ENCODE assay signal across 19 mouse cellular contexts in the genomic region with DNA sequence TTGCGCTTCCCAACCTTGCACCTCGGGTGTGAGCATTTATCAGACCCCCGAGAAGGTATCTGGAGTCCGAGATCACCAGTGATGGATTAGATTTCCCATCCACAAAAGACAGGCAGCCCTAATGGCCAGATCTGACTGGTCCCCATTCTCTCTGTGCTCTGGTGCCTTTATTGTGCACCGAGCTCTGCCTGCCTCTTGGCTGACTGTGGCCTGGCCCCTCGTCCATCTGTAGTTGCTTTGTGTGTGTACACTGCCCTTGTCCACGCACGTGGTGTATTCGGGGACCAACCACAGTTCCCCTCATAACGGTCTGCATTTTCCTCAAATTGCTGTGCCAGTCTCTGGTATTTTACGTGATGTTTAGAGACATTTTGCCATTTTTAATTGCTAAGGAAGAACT. TPM values are rescaled to one million over a fixed set of nuclear protein-coding genes. Genes with fewer than 3 reads are reported as not detected.
DNase-seq lines count a peak whose midpoint lies in the region; ATAC-seq and TF ChIP-seq lines count a peak whose summit lies in the region.
"Had no signal": no experiment of that assay in that cellular context is flagged by ENCODE, and none has a peak within 500 bp of the region (broad histone marks: within the 10 kb centered on the region; RNA-seq: fewer than 3 reads in every experiment).

No protein-coding gene starts in this region.

- peaks cover 63% of the 10 kb centered on the region for H3K4me1 ChIP-seq in midbrain, embryonic 10.5 days
- H3K4me1 ChIP-seq in midbrain, embryonic 13.5 days (replicated peaks): peaks cover 39% of the 10 kb centered on the region
- peaks cover 65% of the 10 kb centered on the region for H3K4me1 ChIP-seq in embryonic facial prominence, embryonic 10.5 days
- H3K4me1 ChIP-seq in forebrain, postnatal 0 days (ENCODE audit: insufficient read depth): 0 out of 2 replicates have a peak, but pooled peaks cover 8% of the 10 kb centered on the region
- H3K4me1 ChIP-seq in neural tube, embryonic 15.5 days: peaks cover 19% of the 10 kb centered on the region
- peaks cover 8% of the 10 kb centered on the region; the same call in 1 of the 2 replicates for H3K4me1 ChIP-seq in heart, adult 2 months (ENCODE audit: control insufficient read depth, insufficient read depth, low read length)

- no peak overlapping the region for H3K4me3 ChIP-seq in midbrain, embryonic 10.5 days
- no peak overlapping the region for H3K4me3 ChIP-seq in midbrain, embryonic 13.5 days (replicated peaks)
- H3K4me3 ChIP-seq in embryonic facial prominence, embryonic 10.5 days: no peak overlapping the region
- H3K4me3 ChIP-seq in forebrain, postnatal 0 days (ENCODE audit: low read depth, low read length): no peak overlapping the region
- no peak overlapping the region for H3K4me3 ChIP-seq in neural tube, embryonic 15.5 days (replicated peaks)
- no peak overlapping the region for H3K4me3 ChIP-seq in heart, adult 2 months
- H3K4me3 ChIP-seq: layer of hippocampus, adult 2 months; limb, embryonic 12.5 days had no signal

- peak overlapping the region; percentile 65 for H3K27ac ChIP-seq in midbrain, embryonic 10.5 days (replicated peaks)
- H3K27ac ChIP-seq in midbrain, embryonic 13.5 days: no peak overlapping the region
- H3K27ac ChIP-seq in embryonic facial prominence, embryonic 10.5 days (replicated peaks): peak overlapping the region; percentile 49
- H3K27ac ChIP-seq in forebrain, postnatal 0 days (ENCODE audit: low read depth, low read length): no peak overlapping the region
- H3K27ac ChIP-seq in neural tube, embryonic 15.5 days (replicated peaks): no peak overlapping the region
- H3K27ac ChIP-seq in heart, adult 2 months: no peak overlapping the region
- H3K27ac ChIP-seq: layer of hippocampus, adult 2 months; limb, embryonic 12.5 days; liver, embryonic 14.5 days had no signal

- H3K4me2 ChIP-seq in midbrain, embryonic 13.5 days (replicated peaks): no peak overlapping the region
- H3K4me2 ChIP-seq in forebrain, postnatal 0 days (ENCODE audit: low read depth): no peak overlapping the region
- no peak overlapping the region for H3K4me2 ChIP-seq in neural tube, embryonic 15.5 days
- H3K4me2 ChIP-seq: heart, embryonic 11.5 days; limb, embryonic 12.5 days had no signal

- 0 out of 2 replicates have a peak, but pooled peaks cover 3% of the 10 kb centered on the region for H3K79me2 ChIP-seq in heart, adult 2 months (replicated peaks; ENCODE audit: control insufficient read depth, insufficient read depth, low read length)

- no peak for TF ChIP-seq EP300 in heart, adult 2 months (IDR thresholded peaks at IDR 0.05; ENCODE audit: insufficient read depth, low read depth, low read length)

- DNase-seq in midbrain, embryonic 10.5 days (ENCODE audit: low spot score): no peak
- peak; percentile 23 for DNase-seq in embryonic facial prominence, embryonic 10.5 days (ENCODE audit: low spot score)
- DNase-seq in forebrain, postnatal 0 days: no peak
- DNase-seq in thymus, adult 18-20 months: no peak
- no peak for DNase-seq in heart, adult 2 months
- DNase-seq: adrenal gland, postnatal 10 days; cerebellum, adult 18-20 months; gastrocnemius, postnatal 25 days; heart, postnatal 36 days; kidney, adult 11 months; kidney, postnatal 10 days; retina, postnatal 1 day; thymus, postnatal 4 days had no signal

- no peak for TF ChIP-seq CTCF in forebrain, postnatal 0 days (IDR thresholded peaks at IDR 0.05; ENCODE audit: low read depth)
- TF ChIP-seq CTCF in heart, adult 2 months (IDR thresholded peaks at IDR 0.05): no peak

- H3K27me3 ChIP-seq in midbrain, embryonic 10.5 days (ENCODE audit: low read depth, poor library complexity, severe bottlenecking): no peaks in the 10 kb centered on the region
- H3K27me3 ChIP-seq in midbrain, embryonic 13.5 days: no peaks in the 10 kb centered on the region
- no peaks in the 10 kb centered on the region for H3K27me3 ChIP-seq in embryonic facial prominence, embryonic 10.5 days (replicated peaks; ENCODE audit: low read depth, poor library complexity, severe bottlenecking)
- H3K27me3 ChIP-seq in forebrain, postnatal 0 days (ENCODE audit: insufficient read depth, low read length): no peaks in the 10 kb centered on the region
- no peaks in the 10 kb centered on the region for H3K27me3 ChIP-seq in neural tube, embryonic 15.5 days (replicated peaks)
- H3K27me3 ChIP-seq in heart, adult 2 months (ENCODE audit: control insufficient read depth, insufficient read depth, low read length): no peaks in the 10 kb centered on the region
- H3K27me3 ChIP-seq: limb, embryonic 12.5 days had no signal

- H3K9me3 ChIP-seq in midbrain, embryonic 10.5 days (replicated peaks): no peaks in the 10 kb centered on the region
- H3K9me3 ChIP-seq in midbrain, embryonic 13.5 days: no peaks in the 10 kb centered on the region
- H3K9me3 ChIP-seq in embryonic facial prominence, embryonic 10.5 days: no peaks in the 10 kb centered on the region
- no peaks in the 10 kb centered on the region for H3K9me3 ChIP-seq in forebrain, postnatal 0 days (ENCODE audit: low read length)
- H3K9me3 ChIP-seq in neural tube, embryonic 15.5 days (replicated peaks): no peaks in the 10 kb centered on the region
- H3K9me3 ChIP-seq: limb, embryonic 12.5 days had no signal

- no peak for TF ChIP-seq POLR2A in heart, adult 2 months (IDR thresholded peaks at IDR 0.05; ENCODE audit: insufficient read depth, low read depth, low read length)

- 64% methylated on average over 11 of the region's 11 CpGs for WGBS in midbrain, embryonic 10.5 days
- 40% methylated on average over 11 of the region's 11 CpGs for WGBS in midbrain, embryonic 13.5 days
- WGBS in embryonic facial prominence, embryonic 10.5 days: 63% methylated on average over 11 of the region's 11 CpGs
- WGBS in forebrain, postnatal 0 days: 30% methylated on average over 11 of the region's 11 CpGs
- WGBS in neural tube, embryonic 15.5 days: 35% methylated on average over 11 of the region's 11 CpGs
- 83% methylated on average over 11 of the region's 11 CpGs for WGBS in heart, adult 2 months

- H3K36me3 ChIP-seq in midbrain, embryonic 10.5 days: no peaks in the 10 kb centered on the region
- H3K36me3 ChIP-seq in midbrain, embryonic 13.5 days: no peaks in the 10 kb centered on the region
- H3K36me3 ChIP-seq in embryonic facial prominence, embryonic 10.5 days (replicated peaks): no peaks in the 10 kb centered on the region
- no peaks in the 10 kb centered on the region for H3K36me3 ChIP-seq in forebrain, postnatal 0 days (ENCODE audit: insufficient read depth)
- no peaks in the 10 kb centered on the region for H3K36me3 ChIP-seq in neural tube, embryonic 15.5 days
- H3K36me3 ChIP-seq in heart, adult 2 months (ENCODE audit: control insufficient read depth, insufficient read depth, low read length): no peaks in the 10 kb centered on the region
- H3K36me3 ChIP-seq: limb, embryonic 12.5 days had no signal

- intact Hi-C loops in heart, adult 2 months (cut with DNase I): no loop called here

- no peak for ATAC-seq in midbrain, embryonic 13.5 days
- ATAC-seq in forebrain, postnatal 0 days: peak; percentile 56; the same call in 1 of the 2 replicates
- ATAC-seq in neural tube, embryonic 15.5 days (ENCODE audit: low FRiP score): peak; percentile 36; the same call in 1 of the 2 replicates

- H3K9ac ChIP-seq in midbrain, embryonic 13.5 days (replicated peaks): no peak overlapping the region
- no peak overlapping the region for H3K9ac ChIP-seq in forebrain, postnatal 0 days
- no peak overlapping the region for H3K9ac ChIP-seq in neural tube, embryonic 15.5 days (replicated peaks)
- no peak overlapping the region for H3K9ac ChIP-seq in heart, adult 2 months (ENCODE audit: low read depth, low read length)
- H3K9ac ChIP-seq: limb, embryonic 12.5 days; liver, embryonic 14.5 days had no signal

RNA-seq across cellular contexts. Expression of gene Rps6ka2, which starts 40.7 kb away (rescaled TPM):
- 21.4 and 24.4 TPM in 2 replicates for polyA plus RNA-seq in midbrain, embryonic 10.5 days (2016; fragmentation: Nextera tagmentation; extraction: Ambion mirVana)
- polyA plus RNA-seq in midbrain, embryonic 13.5 days (2015; fragmentation: Nextera tagmentation; extraction: Ambion mirVana): 20.8 and 21.6 TPM in 2 replicates
- polyA plus RNA-seq in embryonic facial prominence, embryonic 10.5 days (2016; fragmentation: Nextera tagmentation; extraction: Ambion mirVana): 27.2 and 27.7 TPM in 2 replicates
- 28.2 and 40.7 TPM in 2 replicates for total RNA-seq in forebrain, postnatal 0 days (2014; rRNA removed)
- 12.0 and 16.8 TPM in 2 replicates for polyA plus RNA-seq in forebrain, postnatal 0 days (2015; fragmentation: Nextera tagmentation; extraction: Ambion mirVana)
- 15.0 and 17.9 TPM in 2 replicates for polyA plus RNA-seq in neural tube, embryonic 15.5 days (2015; fragmentation: Nextera tagmentation; extraction: Ambion mirVana)
- total RNA-seq in heart, adult 2 months (2021): 10 to 100 TPM; 33.6 to 33.7 TPM
- 26.4 and 45.6 TPM in 2 replicates for polyA plus RNA-seq in heart, adult 2 months (2012; rRNA removed)

Comparison
In these comparisons a context has a peak if more than half of its experiments do, and no peak if none do; other contexts are left out.
1. H3K27ac ChIP-seq: peak in midbrain, embryonic 10.5 days (single experiment) and embryonic facial prominence, embryonic 10.5 days (single experiment); none in midbrain, embryonic 13.5 days (single experiment), forebrain, postnatal 0 days (single experiment), neural tube, embryonic 15.5 days (single experiment) and heart, adult 2 months (single experiment).